Mouse (Mus musculus): Measurements from ENCODE around the gene Ifrd1. TPM values are rescaled to one million over a fixed set of nuclear protein-coding genes. Genes with fewer than 3 reads are reported as not detected.
"Not testable (repeated sequence)": the region's sequence is repeated elsewhere in the genome, so short reads cannot be mapped to it uniquely, and the experiment has no call there.

Ifrd1 gene
- polyA plus RNA-seq, 1 experiment from 2014 or later = 182 TPM

GRCm38 (mm10) chr12:40263006-40263405 is 14.7 kb upstream of the Ifrd1 start:
- no peak overlapping the region for H3K4me2 ChIP-seq (ENCODE audit: low read length)
- ATAC-seq = no peak
- no peaks in the 10 kb centered on the region for H3K27me3 ChIP-seq (replicated peaks; ENCODE audit: control insufficient read depth, insufficient read depth, low read length)
- no peaks in the 10 kb centered on the region for H3K36me3 ChIP-seq (ENCODE audit: control insufficient read depth, insufficient read depth)
- no peaks in the 10 kb centered on the region for H3K4me1 ChIP-seq (replicated peaks; ENCODE audit: control insufficient read depth, insufficient read depth, low read length)
- 95% methylated on average over 6 of the region's 6 CpGs for WGBS
- H3K9me3 ChIP-seq (ENCODE audit: control insufficient read depth, low read length) = no peaks in the 10 kb centered on the region
- no peak overlapping the region for H3K9ac ChIP-seq (replicated peaks; ENCODE audit: low read depth, low read length)
- H3K27ac ChIP-seq (ENCODE audit: low read length) = no peak overlapping the region
- H3K4me3 ChIP-seq (replicated peaks; ENCODE audit: low read length) = no peak overlapping the region

- no peaks in the 10 kb centered on the region for H3K9me3 ChIP-seq (ENCODE audit: control insufficient read depth, low read length)
- no peaks in the 10 kb centered on the region for H3K27me3 ChIP-seq (replicated peaks; ENCODE audit: control insufficient read depth, insufficient read depth, low read length)
- no peaks in the 10 kb centered on the region for H3K4me1 ChIP-seq (replicated peaks; ENCODE audit: control insufficient read depth, insufficient read depth, low read length)
- H3K36me3 ChIP-seq (ENCODE audit: control insufficient read depth, insufficient read depth) = no peaks in the 10 kb centered on the region
- no peak overlapping the region for H3K9ac ChIP-seq (replicated peaks; ENCODE audit: low read depth, low read length)
- H3K4me3 ChIP-seq (replicated peaks; ENCODE audit: low read length) = no peak overlapping the region
- ATAC-seq = no peak
- no peak overlapping the region for H3K27ac ChIP-seq (ENCODE audit: low read length)
- H3K4me2 ChIP-seq (ENCODE audit: low read length) = no peak overlapping the region
- 90% methylated on average over 6 of the region's 6 CpGs for WGBS
Observed at GRCm38 (mm10) chr12:40258462-40259000, 10.2 kb upstream of the Ifrd1 start.

GRCm38 (mm10) chr12:40257226-40257625 is 8.9 kb upstream of the Ifrd1 start:
- Histone ChIP-seq H3K4me3 (replicated peaks; ENCODE audit: low read length) (no peak overlapping the region), H3K4me1 (replicated peaks; ENCODE audit: control insufficient read depth, insufficient read depth, low read length) (no peaks in the 10 kb centered on the region), H3K4me2 (ENCODE audit: low read length) (no peak overlapping the region), H3K9me3 (ENCODE audit: control insufficient read depth, low read length) (no peaks in the 10 kb centered on the region), H3K27me3 (replicated peaks; ENCODE audit: control insufficient read depth, insufficient read depth, low read length) (no peaks in the 10 kb centered on the region), H3K27ac (ENCODE audit: low read length) (no peak overlapping the region), H3K9ac (replicated peaks; ENCODE audit: low read depth, low read length) (no peak overlapping the region), H3K36me3 (ENCODE audit: control insufficient read depth, insufficient read depth) (no peaks in the 10 kb centered on the region)
- ATAC-seq = peak; percentile 97
- WGBS = under 1% methylated on average over 8 of the region's 8 CpGs

GRCm38 (mm10) chr12:40256543-40256942 is 8.2 kb upstream of the Ifrd1 start:
- Histone ChIP-seq H3K4me3 (replicated peaks; ENCODE audit: low read length) (no peak overlapping the region), H3K27me3 (replicated peaks; ENCODE audit: control insufficient read depth, insufficient read depth, low read length) (no peaks in the 10 kb centered on the region), H3K4me2 (ENCODE audit: low read length) (no peak overlapping the region), H3K4me1 (replicated peaks; ENCODE audit: control insufficient read depth, insufficient read depth, low read length) (no peaks in the 10 kb centered on the region), H3K36me3 (ENCODE audit: control insufficient read depth, insufficient read depth) (no peaks in the 10 kb centered on the region), H3K9ac (replicated peaks; ENCODE audit: low read depth, low read length) (no peak overlapping the region), H3K27ac (ENCODE audit: low read length) (no peak overlapping the region), H3K9me3 (ENCODE audit: control insufficient read depth, low read length) (no peaks in the 10 kb centered on the region)
- WGBS = 84% methylated on average over 2 of the region's 2 CpGs
- ATAC-seq = no peak

GRCm38 (mm10) chr12:40256033-40256432 is 7.7 kb upstream of the Ifrd1 start:
- Histone ChIP-seq H3K9ac (replicated peaks; ENCODE audit: low read depth, low read length) (no peak overlapping the region), H3K4me2 (ENCODE audit: low read length) (no peak overlapping the region), H3K27me3 (replicated peaks; ENCODE audit: control insufficient read depth, insufficient read depth, low read length) (no peaks in the 10 kb centered on the region), H3K9me3 (ENCODE audit: control insufficient read depth, low read length) (no peaks in the 10 kb centered on the region), H3K27ac (ENCODE audit: low read length) (no peak overlapping the region), H3K4me3 (replicated peaks; ENCODE audit: low read length) (no peak overlapping the region), H3K4me1 (replicated peaks; ENCODE audit: control insufficient read depth, insufficient read depth, low read length) (no peaks in the 10 kb centered on the region), H3K36me3 (ENCODE audit: control insufficient read depth, insufficient read depth) (no peaks in the 10 kb centered on the region)
- no peak for ATAC-seq

- H3K27ac ChIP-seq (ENCODE audit: low read length); H3K4me2 ChIP-seq (ENCODE audit: low read length); H3K27me3 ChIP-seq (replicated peaks; ENCODE audit: control insufficient read depth, insufficient read depth, low read length); ATAC-seq; H3K4me3 ChIP-seq (replicated peaks; ENCODE audit: low read length); H3K9ac ChIP-seq (replicated peaks; ENCODE audit: low read depth, low read length); H3K36me3 ChIP-seq (ENCODE audit: control insufficient read depth, insufficient read depth); H3K9me3 ChIP-seq (ENCODE audit: control insufficient read depth, low read length); H3K4me1 ChIP-seq (replicated peaks; ENCODE audit: control insufficient read depth, insufficient read depth, low read length): not testable (repeated sequence)
- WGBS = 89% methylated on average over 4 of the region's 4 CpGs
Observed at GRCm38 (mm10) chr12:40255310-40255709, 7.0 kb upstream of the Ifrd1 start.

- Histone ChIP-seq H3K4me2 (ENCODE audit: low read length) (no peak overlapping the region), H3K36me3 (ENCODE audit: control insufficient read depth, insufficient read depth) (no peaks in the 10 kb centered on the region), H3K27me3 (replicated peaks; ENCODE audit: control insufficient read depth, insufficient read depth, low read length) (no peaks in the 10 kb centered on the region), H3K27ac (ENCODE audit: low read length) (no peak overlapping the region), H3K4me3 (replicated peaks; ENCODE audit: low read length) (no peak overlapping the region), H3K9ac (replicated peaks; ENCODE audit: low read depth, low read length) (no peak overlapping the region), H3K9me3 (ENCODE audit: control insufficient read depth, low read length) (no peaks in the 10 kb centered on the region), H3K4me1 (replicated peaks; ENCODE audit: control insufficient read depth, insufficient read depth, low read length) (no peaks in the 10 kb centered on the region)
- 84% methylated on average over 11 of the region's 11 CpGs for WGBS
- no peak for ATAC-seq
Observed at GRCm38 (mm10) chr12:40254729-40255128, 6.4 kb upstream of the Ifrd1 start.

- H3K4me1 ChIP-seq (replicated peaks; ENCODE audit: control insufficient read depth, insufficient read depth, low read length) = no peaks in the 10 kb centered on the region
- no peak for ATAC-seq
- 89% methylated on average over 5 of the region's 5 CpGs for WGBS
- H3K27ac ChIP-seq (ENCODE audit: low read length) = no peak overlapping the region
- H3K4me2 ChIP-seq (ENCODE audit: low read length) = no peak overlapping the region
- no peak overlapping the region for H3K9ac ChIP-seq (replicated peaks; ENCODE audit: low read depth, low read length)
- H3K27me3 ChIP-seq (replicated peaks; ENCODE audit: control insufficient read depth, insufficient read depth, low read length) = no peaks in the 10 kb centered on the region
- H3K4me3 ChIP-seq (replicated peaks; ENCODE audit: low read length) = no peak overlapping the region
- H3K9me3 ChIP-seq (ENCODE audit: control insufficient read depth, low read length) = no peaks in the 10 kb centered on the region
- no peaks in the 10 kb centered on the region for H3K36me3 ChIP-seq (ENCODE audit: control insufficient read depth, insufficient read depth)
Observed at GRCm38 (mm10) chr12:40253241-40253640, 4.9 kb upstream of the Ifrd1 start.

GRCm38 (mm10) chr12:40250256-40250655 is 2.0 kb upstream of the Ifrd1 start:
- Histone ChIP-seq H3K4me2 (ENCODE audit: low read length) (no peak overlapping the region), H3K27me3 (replicated peaks; ENCODE audit: control insufficient read depth, insufficient read depth, low read length) (no peaks in the 10 kb centered on the region), H3K9me3 (ENCODE audit: control insufficient read depth, low read length) (no peaks in the 10 kb centered on the region), H3K27ac (ENCODE audit: low read length) (no peak overlapping the region), H3K9ac (replicated peaks; ENCODE audit: low read depth, low read length) (no peak overlapping the region), H3K4me3 (replicated peaks; ENCODE audit: low read length) (no peak overlapping the region), H3K4me1 (replicated peaks; ENCODE audit: control insufficient read depth, insufficient read depth, low read length) (no peaks in the 10 kb centered on the region), H3K36me3 (ENCODE audit: control insufficient read depth, insufficient read depth) (no peaks in the 10 kb centered on the region)
- ATAC-seq = no peak

GRCm38 (mm10) chr12:40247976-40248375 is 328 bp downstream of the Ifrd1 start:
- Histone ChIP-seq H3K27ac (ENCODE audit: low read length) (no peak overlapping the region), H3K9ac (replicated peaks; ENCODE audit: low read depth, low read length) (no peak overlapping the region), H3K4me1 (replicated peaks; ENCODE audit: control insufficient read depth, insufficient read depth, low read length) (0 out of 2 replicates have a peak, but pooled peaks cover 2% of the 10 kb centered on the region), H3K4me2 (ENCODE audit: low read length) (no peak overlapping the region), H3K9me3 (ENCODE audit: control insufficient read depth, low read length) (no peaks in the 10 kb centered on the region), H3K27me3 (replicated peaks; ENCODE audit: control insufficient read depth, insufficient read depth, low read length) (no peaks in the 10 kb centered on the region), H3K4me3 (replicated peaks; ENCODE audit: low read length) (no peak overlapping the region), H3K36me3 (ENCODE audit: control insufficient read depth, insufficient read depth) (no peaks in the 10 kb centered on the region)
- no peak for ATAC-seq
- WGBS = 76% methylated on average over 6 of the region's 6 CpGs

Measured in forebrain, embryonic 16.5 days (tissue).